Mouse (Mus musculus) megakaryocyte, adult 5-6 weeks (primary cell): Measurements from ENCODE around the gene Fbxo47. TPM values are rescaled to one million over a fixed set of nuclear protein-coding genes. Genes with fewer than 3 reads are reported as not detected.

Experiments
- ATAC-seq: 2 replicates; pipeline ENCODE4 v1.8.0; 2016; ENCODE audit warnings: mild to moderate bottlenecking, inconsistent platforms; ENCODE audit not compliant: poor library complexity, severe bottlenecking
- total RNA-seq, 2 experiments: library from RNA; stranded (forward) in 1 of 2; stranded (reverse) in 1 of 2; fragments of 153-499, 151-499 nt in 1 of 2; fragments of 221-1000, 200-1000 nt in 1 of 2; gene quantifications; 2 replicates each; pipeline versions ENCODE4 v1.2.3 to v1.2.4; 2015 to 2017

The Fbxo47 gene
- 0.30 and 2.1 TPM in 2 replicates for total RNA-seq (2015)
- 0.73 and 1.5 TPM in 2 replicates for total RNA-seq (2017)

DNA sequence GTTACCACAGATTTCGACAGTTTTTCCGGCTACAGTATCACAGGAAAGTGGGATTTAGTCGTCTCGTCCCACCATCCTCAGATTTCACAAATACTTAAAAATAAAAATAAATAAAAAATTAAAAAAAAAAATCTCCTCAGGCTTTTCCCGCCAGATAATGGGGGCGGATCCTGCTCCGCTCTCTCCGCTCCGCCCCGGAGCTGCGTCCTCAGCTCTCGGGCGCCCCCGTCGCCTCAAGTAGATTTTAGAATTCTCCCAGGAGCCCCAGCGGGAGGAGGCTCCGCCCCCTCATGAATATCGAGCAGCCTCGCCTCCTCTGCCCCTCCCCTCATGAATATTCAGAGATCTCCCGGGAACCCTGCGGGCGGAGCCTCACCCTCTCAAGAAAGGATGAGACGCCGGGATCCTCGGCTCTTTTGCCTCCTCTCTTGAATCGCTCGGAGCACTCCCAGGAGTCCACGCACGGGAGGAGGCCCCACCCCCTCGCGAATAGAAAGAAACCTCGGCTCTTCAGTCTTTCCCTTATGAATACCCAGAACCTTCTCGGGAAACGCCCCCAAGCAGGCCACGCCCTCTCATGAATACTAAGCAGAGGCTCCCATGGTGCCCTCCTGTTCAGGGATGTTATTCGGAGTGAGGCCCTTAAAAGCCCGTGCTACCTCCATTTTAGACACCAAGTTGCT lies at the start of gene Fbxo47:
TSS of gene Fbxo47 (minus strand) at position 237 of the 683 bp plus-strand sequence.
- ATAC-seq = peak; percentile 97

DNA sequence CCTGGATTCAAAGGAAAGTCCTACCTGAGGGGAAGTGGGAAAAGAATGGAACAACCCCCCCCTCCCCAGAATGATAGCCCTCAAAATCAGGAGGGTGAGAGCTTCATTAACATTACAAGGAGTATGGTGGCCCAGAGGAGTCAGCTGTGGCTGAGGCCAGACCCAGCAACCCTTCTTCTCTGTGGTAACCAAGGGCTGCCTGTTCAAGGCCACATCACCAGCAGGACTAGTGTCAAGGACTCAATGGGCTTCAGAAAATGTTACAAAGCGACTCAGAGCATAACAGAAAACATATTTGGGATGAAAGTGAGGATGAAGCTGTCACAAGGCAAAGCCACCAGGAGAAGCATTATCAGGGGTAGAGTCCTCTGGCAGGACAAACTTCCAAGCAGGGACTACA lies 49.6 kb upstream of the Fbxo47 start:
- no peak for ATAC-seq

GRCm38 (mm10) chr11:97928905-97929304 lies 45.0 kb upstream of the Fbxo47 start:
- no peak for ATAC-seq

GRCm38 (mm10) chr11:97924217-97924616 lies 40.3 kb upstream of the Fbxo47 start:
- ATAC-seq = no peak

DNA sequence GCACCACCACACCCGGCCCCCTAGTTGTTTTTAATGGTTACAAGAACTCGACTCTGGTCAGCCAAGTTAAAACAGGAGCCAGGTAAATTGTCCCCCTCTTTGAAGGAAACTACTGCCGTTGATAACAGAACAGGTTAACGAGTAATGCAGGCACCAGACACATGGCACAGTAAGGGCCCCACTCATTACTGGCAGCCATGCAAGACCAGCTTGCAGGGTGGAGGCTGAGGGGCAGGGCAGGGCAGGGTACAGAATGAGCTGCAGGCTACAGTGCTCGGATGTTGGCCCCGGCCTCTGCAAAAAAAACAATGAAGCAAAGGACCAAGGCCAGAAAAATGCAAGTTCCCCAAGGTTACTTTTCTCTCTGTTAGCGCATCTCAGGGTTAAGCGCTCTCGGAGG lies 39.7 kb upstream of the Fbxo47 start:
- no peak for ATAC-seq

GRCm38 (mm10) chr11:97915974-97916503 lies 32.1 kb upstream of the Fbxo47 start:
- ATAC-seq = peak; percentile 27

GRCm38 (mm10) chr11:97915471-97915870 lies 31.5 kb upstream of the Fbxo47 start:
- ATAC-seq = no peak

- no peak for ATAC-seq
These were observed 29.2 kb upstream of the Fbxo47 start for GRCm38 (mm10) chr11:97913111-97913510.

- ATAC-seq = no peak
These were observed 24.8 kb upstream of the Fbxo47 start for GRCm38 (mm10) chr11:97908634-97909348.

DNA sequence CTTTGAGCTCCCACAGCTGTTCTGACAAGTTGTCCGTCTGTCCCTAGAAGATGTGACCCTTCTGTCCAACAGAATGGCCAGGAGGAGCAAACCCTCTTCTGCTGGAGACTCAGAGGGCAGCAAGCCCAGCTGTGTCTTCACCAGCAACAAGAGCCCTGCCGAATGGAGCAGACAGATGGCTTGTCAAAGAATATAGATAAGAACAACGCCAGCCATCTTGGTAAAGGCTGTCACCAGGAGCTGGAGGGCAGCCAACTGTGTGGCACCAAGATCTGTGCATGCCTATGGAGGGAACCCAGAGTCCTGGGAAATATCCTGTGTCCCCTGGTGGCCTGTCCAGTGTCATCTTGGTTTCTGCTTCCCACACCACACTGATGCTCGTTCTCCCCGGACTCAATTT lies 24.0 kb upstream of the Fbxo47 start:
- ATAC-seq = no peak

DNA sequence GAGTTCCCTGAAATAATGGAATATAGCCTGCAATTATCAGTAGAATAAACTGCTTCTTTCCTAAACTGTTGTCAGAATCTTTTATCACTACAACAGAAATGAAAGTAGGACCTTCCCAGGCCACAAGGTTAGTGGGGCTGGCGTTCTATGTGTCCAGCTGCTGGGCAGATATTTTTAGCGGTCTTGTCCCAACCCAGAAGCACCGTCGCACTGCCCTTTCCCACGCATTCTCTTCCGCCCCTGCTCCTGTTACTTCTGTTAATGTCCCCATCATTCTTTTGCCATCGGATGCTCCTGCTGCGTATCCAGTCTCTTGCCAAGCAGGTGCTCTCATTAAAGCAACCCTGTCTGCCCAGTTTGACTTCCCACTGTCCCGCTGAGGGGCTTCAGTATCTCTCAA lies 23.0 kb upstream of the Fbxo47 start:
- no peak for ATAC-seq

DNA sequence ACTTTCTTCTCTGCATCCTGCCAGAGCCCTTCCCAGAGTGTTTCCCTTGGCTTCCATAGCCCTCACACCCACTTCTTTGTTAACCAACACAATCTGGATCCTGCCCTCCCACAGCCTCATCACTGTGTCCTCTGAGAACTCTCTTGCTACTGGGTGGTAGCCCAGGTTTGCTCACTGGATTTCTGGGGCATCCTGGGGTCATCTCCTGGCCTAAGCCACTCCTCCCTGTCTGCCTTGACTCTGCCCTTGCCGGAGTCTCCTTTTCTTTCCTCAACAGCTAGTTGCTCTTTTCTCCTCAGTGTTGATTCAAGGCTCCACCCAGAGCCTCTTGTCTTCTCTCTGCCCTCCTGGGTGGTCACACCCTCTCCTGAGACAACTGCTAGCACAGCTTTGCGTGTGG lies 22.0 kb upstream of the Fbxo47 start:
- no peak for ATAC-seq

DNA sequence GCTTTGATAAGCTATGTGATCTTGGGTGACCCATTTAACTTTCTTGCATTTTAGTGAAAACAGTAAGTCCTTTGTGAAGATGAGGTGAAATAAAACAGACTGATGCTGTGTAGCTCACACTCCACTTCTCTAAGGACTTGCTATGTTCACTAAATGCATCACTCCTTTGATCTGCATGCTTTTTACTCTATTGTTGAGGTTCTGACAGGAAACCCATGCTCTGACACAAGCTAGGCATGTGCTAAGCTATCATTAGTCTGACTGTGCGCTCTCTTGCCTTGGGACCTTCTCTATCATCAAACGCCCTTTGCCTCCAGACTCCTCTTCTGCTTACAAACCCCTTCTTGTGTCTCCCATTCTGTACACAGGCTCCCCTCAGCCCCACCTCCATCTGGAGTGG lies 21.6 kb upstream of the Fbxo47 start:
- no peak for ATAC-seq

GRCm38 (mm10) chr11:97904801-97905200 lies 20.8 kb upstream of the Fbxo47 start:
- ATAC-seq = no peak

- no peak for ATAC-seq
These were observed 17.9 kb upstream of the Fbxo47 start for GRCm38 (mm10) chr11:97901806-97902205.

DNA sequence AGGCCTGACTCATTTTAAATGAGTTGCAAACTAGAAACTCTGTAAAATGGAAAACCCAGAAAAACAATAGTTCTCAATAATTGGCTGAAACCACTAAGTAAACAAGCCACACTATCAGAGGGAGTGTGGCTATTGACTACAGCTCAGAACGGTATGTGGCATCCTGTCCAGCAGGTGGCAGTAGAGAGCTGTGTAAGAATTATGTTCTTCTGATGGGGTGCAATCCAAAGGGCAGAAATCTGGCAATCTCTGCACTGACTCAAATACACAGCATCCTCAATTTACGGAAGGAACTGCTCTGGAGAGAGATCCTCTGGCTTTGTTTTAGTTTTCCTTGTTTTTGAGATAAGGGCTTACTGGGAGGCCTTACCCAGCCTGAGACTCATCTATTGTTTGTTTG lies 15.9 kb upstream of the Fbxo47 start:
- peak; percentile 83 for ATAC-seq

DNA sequence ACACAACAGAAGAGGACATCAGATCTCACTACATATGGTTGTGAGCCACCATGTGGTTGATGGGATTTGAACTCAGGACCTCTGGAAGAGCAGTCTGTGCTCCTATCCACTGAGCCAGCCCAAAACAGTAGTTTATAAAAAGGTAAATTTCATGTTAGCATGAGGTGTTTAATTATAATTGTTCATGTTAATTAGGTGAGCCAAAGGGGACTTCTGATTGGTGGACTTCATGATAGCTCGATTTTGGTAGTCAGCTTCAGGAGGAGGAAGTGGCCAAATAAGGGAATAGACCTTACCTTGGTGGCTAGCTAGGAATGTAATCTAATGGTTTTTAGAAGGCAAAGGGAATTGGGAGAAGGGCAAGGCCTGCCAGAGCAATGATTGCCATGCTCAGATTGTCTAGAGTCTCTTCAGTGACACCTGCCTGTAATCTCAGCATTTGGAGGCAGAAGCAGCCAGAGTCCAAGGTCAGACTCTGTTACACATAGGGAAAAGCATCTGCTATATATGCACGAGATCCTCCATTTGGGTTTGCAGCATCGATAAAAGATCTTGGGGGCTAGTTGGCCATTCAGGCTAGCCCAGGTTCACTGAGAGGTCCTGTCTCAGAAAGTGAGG lies 13.7 kb upstream of the Fbxo47 start:
- ATAC-seq = no peak

GRCm38 (mm10) chr11:97896655-97897054 lies 12.7 kb upstream of the Fbxo47 start:
- ATAC-seq = no peak

DNA sequence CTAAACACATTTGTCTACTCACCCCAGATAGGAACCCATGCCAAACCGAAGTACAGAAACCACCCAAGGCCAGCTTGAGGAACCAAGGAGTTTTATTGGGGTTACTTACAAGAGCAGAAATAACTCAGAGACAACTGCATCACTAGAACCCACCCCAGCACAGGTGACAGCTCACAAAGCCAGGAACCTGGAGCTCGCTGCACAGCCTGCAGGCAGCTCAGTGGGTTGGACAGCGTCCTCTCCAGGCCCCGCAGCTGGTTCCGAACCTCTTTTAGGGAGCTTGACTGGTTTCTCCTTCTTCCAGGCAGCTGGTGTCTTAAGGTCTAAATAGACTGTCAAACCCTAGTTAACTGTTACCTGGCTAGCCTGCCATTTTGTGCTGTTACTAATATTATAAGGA lies 7.9 kb upstream of the Fbxo47 start:
- ATAC-seq = no peak

DNA sequence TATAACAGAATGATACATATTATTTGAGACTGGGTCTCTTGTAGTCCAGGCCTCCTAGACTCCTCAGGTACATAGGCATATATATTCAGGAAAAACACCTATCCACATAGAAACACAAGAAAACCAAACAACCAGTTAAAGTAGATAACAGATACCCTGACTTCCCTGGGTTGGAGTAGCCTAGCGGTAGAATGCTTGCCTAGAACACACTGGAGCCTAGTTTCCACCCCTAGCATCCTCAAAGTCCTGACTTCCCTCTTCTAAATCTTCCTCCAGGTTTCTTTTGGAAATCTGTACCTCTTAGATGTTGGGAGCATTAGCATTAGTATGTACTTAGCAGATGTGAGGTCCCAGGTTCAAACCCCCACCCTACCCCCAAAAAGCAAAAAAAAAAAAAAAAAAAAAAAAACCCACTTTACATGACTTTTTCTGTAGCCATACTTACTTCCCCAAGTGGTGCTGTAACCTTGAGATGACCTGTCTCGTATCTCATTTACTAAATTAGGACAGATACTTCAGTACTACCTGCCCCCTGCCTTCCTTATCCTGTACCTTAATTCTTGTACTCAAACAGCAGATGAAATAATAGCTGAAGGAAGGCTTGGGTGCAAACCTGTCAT lies 1.5 kb upstream of the Fbxo47 start:
- ATAC-seq = no peak

DNA sequence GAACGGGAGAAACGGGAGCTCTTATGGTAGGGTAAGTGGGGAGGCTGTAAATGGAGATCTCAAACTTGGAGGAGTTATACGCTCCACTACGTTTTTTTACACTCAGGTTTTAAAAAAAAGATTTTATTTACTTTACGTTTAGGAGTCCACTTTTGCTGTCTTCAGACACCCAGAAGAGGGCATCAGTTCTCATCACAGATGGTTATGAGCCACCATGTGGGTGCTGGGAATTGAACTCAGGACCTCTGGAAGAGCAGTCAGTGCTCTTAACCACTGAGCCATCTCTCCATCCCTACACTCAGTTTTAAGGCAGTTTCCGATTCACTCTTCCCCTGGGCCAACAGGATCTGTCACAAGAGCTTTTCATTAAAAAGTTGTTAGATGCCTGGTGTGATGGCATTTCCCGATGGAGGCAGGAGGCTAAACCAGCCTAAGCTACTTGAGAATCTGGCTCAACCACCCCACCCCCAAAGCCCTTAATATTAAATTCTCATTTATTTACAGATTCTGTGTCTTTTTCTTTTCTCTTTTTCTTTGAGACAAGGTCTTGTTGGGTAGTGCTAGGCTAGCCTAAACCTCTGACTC lies 739 bp upstream of the Fbxo47 start:
- ATAC-seq = no peak
